Mouse (Mus musculus) retina, postnatal 1 day (tissue): Measurements from ENCODE around the gene Cpped1.

ENCODE experiments used
- DNase-seq: peaks from one replicate; pipeline ENCODE4 v3.0.0-alpha.2; 2012

The Cpped1 gene

GRCm38 (mm10) chr16:11843441-11843840 lies 65.8 kb downstream of the Cpped1 start:
- no peak for DNase-seq

GRCm38 (mm10) chr16:11833474-11833873 lies 75.8 kb downstream of the Cpped1 start:
- DNase-seq = no peak

GRCm38 (mm10) chr16:11828816-11829215 lies 80.4 kb downstream of the Cpped1 start:
- DNase-seq = no peak

GRCm38 (mm10) chr16:11824833-11825232 lies 84.4 kb downstream of the Cpped1 start:
- peak; percentile 64 for DNase-seq

- DNase-seq = no peak
Observed at GRCm38 (mm10) chr16:11824385-11824784, 84.9 kb downstream of the Cpped1 start.

GRCm38 (mm10) chr16:11820791-11821190 lies 88.5 kb downstream of the Cpped1 start:
- DNase-seq = no peak

GRCm38 (mm10) chr16:11814935-11815650 lies 94.2 kb downstream of the Cpped1 start:
- no peak for DNase-seq

- DNase-seq = no peak
Observed at GRCm38 (mm10) chr16:11812119-11812518, 97.1 kb downstream of the Cpped1 start.

- DNase-seq = no peak
Observed at GRCm38 (mm10) chr16:11809615-11810014, 99.6 kb downstream of the Cpped1 start.

- no peak for DNase-seq
Observed at GRCm38 (mm10) chr16:11801960-11802539, 107.2 kb downstream of the Cpped1 start.

GRCm38 (mm10) chr16:11795758-11796460 lies 113.3 kb downstream of the Cpped1 start:
- no peak for DNase-seq

- no peak for DNase-seq
Observed at GRCm38 (mm10) chr16:11794628-11795027, 114.6 kb downstream of the Cpped1 start.

GRCm38 (mm10) chr16:11793391-11793790 lies 115.9 kb downstream of the Cpped1 start:
- peak; percentile 28 for DNase-seq

GRCm38 (mm10) chr16:11790476-11790875 lies 118.8 kb downstream of the Cpped1 start:
- no peak for DNase-seq

GRCm38 (mm10) chr16:11785806-11786205 lies 123.4 kb downstream of the Cpped1 start:
- no peak for DNase-seq

- DNase-seq = no peak
Observed at GRCm38 (mm10) chr16:11784354-11784753, 124.9 kb downstream of the Cpped1 start.

- no peak for DNase-seq
Observed at GRCm38 (mm10) chr16:11783337-11783736, 125.9 kb downstream of the Cpped1 start.

- DNase-seq = no peak
Observed at GRCm38 (mm10) chr16:11782082-11782481, 127.2 kb downstream of the Cpped1 start.

- peak; percentile 20 for DNase-seq
Observed at GRCm38 (mm10) chr16:11778715-11779460, 130.4 kb downstream of the Cpped1 start.

- DNase-seq = no peak
Observed at GRCm38 (mm10) chr16:11778191-11778590, 131.1 kb downstream of the Cpped1 start.

GRCm38 (mm10) chr16:11776528-11776927 lies 132.7 kb downstream of the Cpped1 start:
- no peak for DNase-seq

GRCm38 (mm10) chr16:11774321-11774720 lies 134.9 kb downstream of the Cpped1 start:
- DNase-seq = no peak

GRCm38 (mm10) chr16:11772318-11772717 lies 136.9 kb downstream of the Cpped1 start:
- DNase-seq = no peak
